Mouse (Mus musculus): ENCODE measurements around the gene Mrpl42.

The Mrpl42 gene

GRCm38 (mm10) chr10:95461053-95461553 lies 40.6 kb downstream of the Mrpl42 start:
- no peak for DNase-seq (ENCODE audit: low read depth in 1 of 2, low spot score in 2 of 2)

GRCm38 (mm10) chr10:95458050-95458806 lies 43.5 kb downstream of the Mrpl42 start:
- DNase-seq (ENCODE audit: low read depth in 1 of 2, low spot score in 2 of 2), result no peak

GRCm38 (mm10) chr10:95457367-95458049 lies 44.2 kb downstream of the Mrpl42 start:
- DNase-seq (ENCODE audit: low read depth in 1 of 2, low spot score in 2 of 2), result no peak

DNA sequence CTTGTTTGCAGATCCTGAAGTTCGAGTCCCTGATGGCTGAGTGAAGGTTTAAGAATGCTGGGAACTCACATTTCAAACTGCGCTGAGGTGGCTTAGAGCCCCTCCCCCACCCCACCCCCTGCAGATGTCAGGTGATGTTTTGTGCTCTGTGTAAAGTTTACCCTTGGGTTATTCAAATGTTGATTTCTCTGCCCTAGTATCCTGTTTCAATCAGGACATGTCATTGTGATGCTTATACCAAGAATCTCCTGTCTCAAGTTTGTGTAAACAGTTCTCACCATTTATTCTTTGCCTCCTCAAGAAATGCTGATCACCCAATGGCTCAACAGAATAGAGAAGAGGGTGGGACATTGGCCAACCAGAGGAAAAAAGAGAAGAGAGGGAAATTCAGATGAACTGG lies 45.6 kb downstream of the Mrpl42 start:
- DNase-seq (ENCODE audit: low read depth in 1 of 2, low spot score in 2 of 2), result no peak

- no peak for DNase-seq (ENCODE audit: low read depth in 1 of 2, low spot score in 2 of 2)
These were observed 48.5 kb downstream of the Mrpl42 start for GRCm38 (mm10) chr10:95453282-95453681.

DNA sequence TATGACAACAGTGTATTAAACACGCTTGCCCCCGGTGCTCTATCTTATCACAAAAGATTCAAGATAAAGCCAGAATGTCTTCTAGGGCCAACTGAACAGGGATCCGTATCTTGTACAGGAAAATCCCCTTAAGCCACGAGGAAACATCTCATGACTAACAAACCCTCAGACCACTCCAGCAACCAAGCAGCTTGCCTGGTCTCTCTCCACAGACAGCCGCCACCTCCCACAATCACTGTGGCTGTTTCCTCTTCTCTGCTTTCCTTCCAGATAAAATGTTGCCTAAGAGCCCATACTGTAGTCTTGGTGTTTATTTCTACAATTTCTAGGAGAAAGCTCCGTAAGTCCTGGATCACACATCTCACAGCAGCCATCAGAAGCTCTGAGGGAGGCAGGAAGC lies 52.7 kb downstream of the Mrpl42 start:
- no peak for DNase-seq (ENCODE audit: low read depth in 1 of 2, low spot score in 2 of 2)

DNA sequence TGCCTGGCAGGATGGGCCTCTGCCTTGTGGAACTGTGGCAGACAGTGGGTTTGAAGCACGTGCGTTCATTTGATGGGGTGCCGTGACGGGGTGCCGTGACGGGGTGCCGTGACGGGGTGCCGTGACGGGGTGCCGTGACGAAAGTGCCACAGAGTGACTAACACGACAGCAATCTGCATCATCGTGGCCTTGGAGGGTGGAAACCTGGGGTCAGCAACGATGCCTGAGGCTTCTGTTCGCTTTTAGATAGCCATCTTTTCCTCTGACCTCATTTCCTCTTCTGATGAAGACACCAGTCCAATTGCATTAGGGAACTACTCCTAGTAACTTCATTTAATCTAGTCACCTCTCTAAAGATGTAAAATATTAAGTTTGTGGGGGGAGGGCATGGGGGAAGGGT lies 53.8 kb downstream of the Mrpl42 start:
- DNase-seq (ENCODE audit: low read depth in 1 of 2, low spot score in 2 of 2), result no peak

DNA sequence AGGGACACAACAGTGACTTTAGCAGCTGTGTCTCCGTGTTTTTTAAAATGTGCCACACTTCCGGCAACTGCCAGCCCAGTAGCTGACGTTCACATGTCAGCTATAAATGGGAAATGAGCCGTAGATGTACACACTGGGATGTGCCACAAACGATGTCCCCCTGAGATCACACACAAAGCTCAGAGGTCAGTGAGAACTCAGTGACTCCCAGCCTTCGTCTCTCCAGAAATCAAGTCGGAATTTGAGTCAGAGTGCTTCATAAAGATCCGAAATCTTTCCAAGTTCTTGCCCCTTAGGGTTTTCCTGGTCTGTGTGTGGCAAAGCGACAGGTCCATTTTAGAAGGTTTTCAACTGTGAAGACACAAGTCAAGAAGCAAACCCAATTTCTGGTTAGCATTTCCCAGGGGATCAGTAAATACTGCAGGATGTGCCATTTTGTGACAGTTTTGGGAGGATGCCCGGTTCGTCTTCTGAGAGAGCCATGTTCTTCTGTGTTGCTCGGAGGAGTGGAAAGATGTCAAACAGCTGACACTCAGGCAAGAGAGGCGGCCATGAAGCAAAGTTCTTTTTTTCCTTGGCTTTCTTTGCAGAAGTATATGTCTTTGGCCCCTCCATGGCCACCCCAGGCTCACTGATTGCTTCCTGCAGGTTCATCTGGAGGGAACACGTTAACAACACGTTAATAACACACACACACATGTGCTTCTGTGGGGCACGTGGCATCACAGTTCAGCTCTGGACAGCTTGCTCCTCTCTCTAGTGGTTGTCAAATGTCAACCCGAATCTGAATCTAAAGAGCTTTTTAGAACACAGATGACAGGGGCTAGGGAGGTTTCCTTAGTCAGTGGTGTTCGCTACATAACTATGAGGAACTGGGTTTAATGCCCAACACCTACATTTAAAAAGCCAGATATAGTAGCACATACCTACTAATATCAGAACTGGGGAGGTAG lies 56.4 kb downstream of the Mrpl42 start:
- DNase-seq (ENCODE audit: low read depth in 1 of 2, low spot score in 2 of 2), result no peak

DNA sequence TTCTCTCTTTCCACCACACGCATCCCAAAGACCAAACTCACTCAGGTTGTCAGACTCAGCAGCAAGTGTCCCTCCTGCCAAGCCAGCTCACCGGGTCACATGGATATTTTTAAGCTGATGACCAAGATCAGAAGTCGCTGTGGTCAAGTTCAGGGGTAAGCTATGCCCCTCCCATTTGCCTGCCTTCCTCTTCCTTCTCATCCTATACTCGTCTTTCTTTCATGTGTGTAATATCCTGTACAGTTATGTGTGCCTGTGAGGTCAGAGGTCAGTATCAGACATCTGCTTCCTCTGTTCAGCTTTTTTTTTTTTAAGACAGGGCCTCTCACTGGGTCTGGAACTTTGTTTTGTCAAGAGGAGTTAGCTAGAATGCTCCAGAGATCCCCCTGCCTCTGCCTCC lies 59.4 kb downstream of the Mrpl42 start:
- DNase-seq (ENCODE audit: low read depth in 1 of 2, low spot score in 2 of 2), result no peak

- DNase-seq (ENCODE audit: low read depth in 1 of 2, low spot score in 2 of 2), result no peak
These were observed 61.2 kb downstream of the Mrpl42 start for GRCm38 (mm10) chr10:95440566-95440965.

DNA sequence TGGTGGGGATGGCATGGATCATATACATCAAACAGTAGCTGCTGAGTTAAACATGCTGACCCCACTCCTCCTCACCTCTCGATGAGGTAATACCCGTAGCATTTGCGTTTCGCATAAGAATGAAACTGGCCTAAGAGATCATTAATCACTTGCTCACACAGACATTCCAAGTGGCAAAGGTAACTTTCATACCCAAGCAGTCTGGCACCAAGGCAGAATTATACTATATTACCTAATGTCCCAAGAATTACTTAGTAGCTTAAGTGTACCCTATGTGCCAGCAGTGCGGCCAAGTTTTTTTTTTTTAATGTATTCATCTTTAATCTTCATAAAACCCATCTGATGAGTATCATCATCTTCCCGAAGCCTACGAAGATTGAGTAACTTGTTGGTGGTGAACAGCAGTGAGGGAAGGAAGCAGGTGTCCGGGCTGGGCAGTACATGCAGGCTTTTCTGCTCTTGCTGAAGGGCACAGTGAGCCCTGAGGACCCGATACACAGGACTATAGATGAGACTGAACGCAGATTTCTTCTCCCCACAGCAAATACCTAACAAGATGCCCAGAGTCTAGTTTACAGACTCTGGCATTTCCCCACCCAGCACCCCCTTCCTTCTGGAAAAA lies 61.9 kb downstream of the Mrpl42 start:
- no peak for DNase-seq (ENCODE audit: low read depth in 1 of 2, low spot score in 2 of 2)

DNA sequence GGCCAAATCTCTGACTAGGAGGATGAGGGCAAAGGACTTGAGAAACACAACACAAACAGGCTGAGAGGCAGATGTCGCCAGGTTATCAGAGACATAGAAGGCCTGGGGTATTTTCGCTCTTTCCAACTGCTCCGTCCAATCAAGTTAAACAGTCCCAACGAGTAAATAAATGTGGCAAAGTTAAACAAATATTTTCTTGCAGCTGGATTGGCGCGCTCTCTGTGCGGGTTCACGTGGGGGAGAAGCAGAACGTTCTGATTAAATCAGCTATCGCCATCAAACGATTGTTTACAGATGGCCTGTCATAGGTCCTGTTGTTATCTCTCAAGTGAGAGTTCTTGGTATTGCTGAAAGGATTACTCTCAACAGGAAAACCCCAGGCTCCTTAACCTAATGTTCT lies 62.8 kb downstream of the Mrpl42 start:
- DNase-seq (ENCODE audit: low read depth in 1 of 2, low spot score in 2 of 2), result no peak
